Mouse (Mus musculus): ENCODE measurements around the gene Zswim3.

DNA sequence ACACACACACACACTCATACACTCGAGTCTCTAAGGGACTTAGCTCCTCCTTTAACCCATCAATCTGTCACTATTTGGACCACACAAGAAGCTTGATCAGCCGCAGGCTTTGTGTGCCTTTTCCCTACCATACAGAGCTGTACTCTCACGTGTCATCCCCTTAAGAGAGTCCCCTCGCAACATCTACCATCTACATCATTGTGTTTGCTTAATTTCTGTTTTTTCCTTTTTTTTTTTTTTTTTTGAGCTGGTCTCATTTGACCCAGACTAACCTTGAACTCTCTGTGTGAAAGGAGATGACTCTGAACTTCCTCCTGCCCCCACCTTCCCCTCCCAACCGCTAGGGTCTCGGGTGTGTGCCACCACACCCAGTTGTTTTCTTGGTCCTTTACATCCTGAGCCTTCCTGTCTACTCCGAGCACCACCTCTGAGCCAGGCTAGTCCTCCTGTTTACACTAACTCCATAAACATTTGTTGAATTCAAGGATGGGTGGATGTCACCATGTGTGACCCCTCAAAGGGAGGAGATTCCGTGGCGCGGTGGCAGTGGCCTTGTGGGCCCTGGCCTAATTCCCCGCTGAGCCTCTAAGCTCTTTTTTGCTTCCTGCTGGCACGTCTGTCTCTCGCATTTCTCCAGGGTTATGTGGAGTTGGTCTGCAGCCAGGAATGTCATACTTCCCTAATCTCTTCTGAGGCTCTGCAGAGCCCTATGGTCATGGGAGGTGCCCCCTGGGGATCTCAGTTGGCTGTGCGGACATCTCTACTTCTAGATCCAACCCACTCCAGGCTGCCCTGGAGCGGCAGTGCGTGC lies 62.0 kb downstream of the Zswim3 start:
- TF ChIP-seq CTCF (IDR thresholded peaks at IDR 0.05; ENCODE audit: extremely low read depth, insufficient read depth, insufficient read length, insufficient replicate concordance) (no peak), POLR2A (IDR thresholded peaks at IDR 0.05; ENCODE audit: low read depth, low read length) (no peak)

Measured in spleen, adult 2 months (tissue).